Mouse (Mus musculus): ENCODE measurements around the gene Mtx1. TPM values are rescaled to one million over a fixed set of nuclear protein-coding genes. Genes with fewer than 3 reads are reported as not detected.
"Not testable (repeated sequence)": the region's sequence is repeated elsewhere in the genome, so short reads cannot be mapped to it uniquely, and the experiment has no call there.

Gene Mtx1
- total RNA-seq, 4 experiments from 2014 or later: 32.0 to 44.5 (median 38.3) TPM

DNA sequence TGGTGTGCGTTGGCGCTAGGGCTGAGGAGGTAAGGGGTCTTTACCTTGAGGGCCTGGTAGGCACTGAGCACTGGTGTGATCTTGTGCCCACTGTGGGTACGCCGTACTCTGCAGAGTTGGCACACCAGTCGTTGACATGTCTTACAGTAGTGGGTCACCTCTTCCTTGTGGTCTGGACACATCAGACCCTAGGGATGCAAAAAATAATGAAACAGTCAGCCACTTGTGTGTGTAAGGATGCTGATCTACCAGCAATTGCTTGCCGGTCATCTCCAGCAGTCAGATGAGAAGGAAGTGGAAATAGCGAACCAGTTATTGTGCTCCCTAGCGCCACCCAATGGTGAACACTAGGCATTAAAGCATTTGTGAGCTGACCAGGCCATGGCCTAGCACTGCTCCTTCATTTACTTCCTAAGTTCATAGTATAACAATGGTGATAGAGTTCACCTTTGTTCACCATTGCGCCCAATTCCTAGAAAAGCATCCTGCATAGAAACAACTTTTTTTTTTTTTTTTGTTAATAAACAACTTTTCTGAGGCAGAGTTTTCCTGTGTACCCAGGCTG, 15.5 kb upstream of the Mtx1 start:
- no peak for DNase-seq (ENCODE audit: low spot score in 2 of 2)

DNA sequence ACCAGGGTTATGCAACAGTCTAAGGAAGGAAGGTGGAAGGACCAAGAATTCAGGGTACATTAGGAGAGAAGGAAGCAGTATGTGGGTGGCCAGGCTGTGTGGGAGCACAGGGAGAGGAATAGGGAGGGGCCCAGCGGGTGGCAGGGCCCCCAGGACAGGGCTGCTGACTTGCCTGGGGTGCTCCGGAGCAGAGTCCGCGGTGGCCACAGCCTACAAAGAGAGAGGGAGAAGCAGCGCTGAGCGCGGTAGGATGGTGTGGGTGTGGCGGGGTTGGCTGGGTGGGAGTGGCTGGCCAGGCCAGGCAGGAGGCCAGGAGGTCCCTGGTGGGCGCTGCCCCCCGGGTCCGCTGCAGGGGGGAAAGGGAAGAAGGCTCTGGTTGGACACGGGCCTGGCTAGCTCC, 11.6 kb upstream of the Mtx1 start:
- DNase-seq (ENCODE audit: low spot score in 2 of 2): no peak

DNA sequence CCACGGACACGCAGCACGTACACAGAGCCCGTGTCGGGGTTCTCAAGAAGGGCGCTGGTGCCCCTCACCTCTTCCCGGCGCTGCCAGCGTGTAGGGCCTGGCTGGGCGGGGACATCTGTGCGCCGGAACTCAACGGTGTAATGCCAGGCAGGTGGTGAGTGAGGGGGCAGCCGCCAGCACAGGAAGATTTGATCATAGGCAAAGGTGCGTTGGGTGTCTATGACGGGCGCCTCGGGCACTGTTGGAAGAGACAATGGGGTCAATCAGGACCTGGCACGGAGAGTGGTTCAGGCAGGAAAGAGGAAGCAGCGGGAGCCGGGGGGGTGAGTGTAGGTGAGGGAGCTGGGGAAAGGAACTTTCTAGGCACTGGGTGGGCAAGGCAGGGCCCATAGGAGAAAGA, 10.8 kb upstream of the Mtx1 start:
- DNase-seq (ENCODE audit: low spot score in 2 of 2): no peak

DNA sequence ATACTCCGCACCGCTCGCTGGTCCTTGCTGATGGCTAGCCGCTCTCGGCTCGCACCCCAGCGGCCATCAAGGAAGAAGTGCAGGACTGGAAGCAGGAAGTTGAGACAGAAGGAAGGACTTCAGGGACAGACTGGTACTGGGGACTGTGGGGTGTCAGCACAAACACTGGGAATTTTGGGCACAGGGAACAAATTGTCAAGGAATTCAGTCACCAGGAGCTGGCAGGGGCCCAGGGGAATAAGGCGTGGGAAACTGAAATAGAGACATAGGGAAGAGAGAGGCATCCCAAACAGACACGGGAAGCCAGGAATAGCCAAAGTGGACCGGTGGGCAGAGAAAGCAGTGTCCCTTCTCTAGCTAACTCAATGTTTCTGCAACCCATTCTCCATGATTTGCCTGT, 9.6 kb upstream of the Mtx1 start:
- DNase-seq (ENCODE audit: low spot score in 2 of 2): no peak

DNA sequence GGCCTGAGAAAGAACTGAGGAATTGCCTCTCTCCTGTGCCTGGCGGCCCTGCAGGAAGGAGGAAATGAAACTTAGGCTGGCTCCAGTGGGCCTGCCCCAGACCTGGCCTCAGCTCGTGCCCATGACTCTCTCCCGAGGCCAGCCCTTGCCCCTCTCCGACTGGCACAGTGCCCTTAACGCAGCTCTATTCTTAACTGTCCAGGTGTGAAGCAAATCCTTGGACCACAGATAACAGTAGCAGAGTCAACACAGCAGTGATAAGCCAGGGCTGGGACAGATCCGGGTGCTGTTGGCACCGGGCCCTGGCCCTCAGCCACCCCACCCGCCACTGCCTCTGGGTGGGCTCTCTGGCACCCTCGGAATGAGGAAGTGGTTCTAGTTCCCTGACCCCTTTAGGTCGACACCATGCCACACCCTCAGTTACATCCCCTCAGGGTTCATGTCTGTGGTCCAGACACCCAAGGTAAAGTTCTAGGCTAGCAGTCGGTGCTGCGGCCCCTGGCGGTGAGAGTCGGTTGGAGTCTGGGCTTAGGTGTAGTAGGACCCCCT, 6.7 kb upstream of the Mtx1 start:
- DNase-seq (ENCODE audit: low spot score in 2 of 2): no peak

DNA sequence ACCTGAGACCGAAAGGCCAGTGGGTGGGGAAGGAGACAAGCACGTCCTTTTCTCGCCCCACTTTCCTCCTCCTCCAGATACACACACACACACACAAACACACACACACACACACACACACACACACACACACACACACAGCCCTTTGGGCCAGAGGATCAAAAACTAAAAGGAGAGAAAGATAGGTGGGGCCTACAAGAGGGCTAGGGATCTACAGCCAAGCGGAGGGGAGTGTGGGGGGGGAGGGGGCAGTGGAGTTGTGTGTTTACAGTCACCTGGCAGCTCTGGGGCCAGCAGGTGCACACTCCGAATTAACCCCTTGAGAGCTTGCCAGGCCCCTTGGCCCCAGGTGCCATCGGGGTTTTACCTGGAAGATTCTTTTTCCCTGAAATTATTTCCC, 5.7 kb upstream of the Mtx1 start:
- DNase-seq (ENCODE audit: low spot score in 2 of 2): no peak

DNA sequence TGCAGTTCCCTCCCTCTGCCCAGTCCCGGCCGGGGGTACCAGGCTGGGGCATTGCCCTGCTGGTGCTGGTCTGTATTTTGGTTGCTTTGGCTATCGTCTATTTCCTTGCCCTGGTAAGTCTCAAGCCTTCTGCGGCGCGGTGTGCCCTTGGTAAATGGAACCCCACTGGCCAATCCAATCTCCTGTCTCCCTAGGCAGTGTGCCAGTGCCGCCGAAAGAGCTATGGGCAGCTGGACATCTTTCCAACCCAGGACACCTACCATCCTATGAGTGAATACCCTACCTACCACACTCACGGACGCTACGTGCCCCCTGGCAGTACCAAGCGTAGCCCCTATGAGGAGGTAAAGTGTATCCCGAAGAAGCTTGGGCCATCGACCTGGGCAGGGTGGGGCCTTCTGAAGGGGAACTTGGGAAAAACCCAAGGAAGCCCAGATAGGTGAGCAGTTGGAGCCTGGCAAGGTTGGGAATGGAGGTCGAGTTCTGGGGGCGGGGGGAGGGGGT, 4.9 kb upstream of the Mtx1 start:
- DNase-seq (ENCODE audit: low spot score in 2 of 2): no peak

DNA sequence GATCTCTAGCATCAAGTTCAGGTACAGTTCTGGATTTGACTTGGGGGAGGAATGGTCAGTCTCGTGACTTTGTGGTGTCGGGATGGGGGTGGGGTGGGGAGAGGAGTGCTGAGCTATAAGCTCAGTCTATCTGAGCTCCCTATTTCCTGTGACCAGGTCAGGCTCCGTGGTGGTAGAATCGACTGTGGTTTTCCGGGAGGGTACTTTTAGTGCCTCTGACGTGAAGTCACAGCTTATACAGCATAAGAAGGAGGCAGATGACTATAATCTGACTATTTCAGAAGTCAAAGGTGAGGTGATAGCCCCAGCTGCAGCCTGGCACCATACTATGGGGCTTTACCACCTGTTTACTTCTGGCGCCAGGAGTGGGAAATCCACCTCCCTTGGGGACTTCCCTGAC, 4.5 kb upstream of the Mtx1 start:
- no peak for DNase-seq (ENCODE audit: low spot score in 2 of 2)

DNA sequence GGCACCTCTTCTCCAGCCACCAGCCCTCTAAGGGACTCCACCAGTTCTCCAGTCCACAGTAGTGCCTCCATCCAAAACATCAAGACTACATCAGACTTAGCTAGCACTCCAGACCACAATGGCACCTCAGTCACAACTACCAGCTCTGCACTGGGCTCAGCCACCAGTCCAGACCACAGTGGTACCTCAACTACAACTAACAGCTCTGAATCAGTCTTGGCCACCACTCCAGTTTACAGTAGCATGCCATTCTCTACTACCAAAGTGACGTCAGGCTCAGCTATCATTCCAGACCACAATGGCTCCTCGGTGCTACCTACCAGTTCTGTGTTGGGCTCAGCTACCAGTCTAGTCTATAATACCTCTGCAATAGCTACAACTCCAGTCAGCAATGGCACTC, 3.7 kb upstream of the Mtx1 start:
- DNase-seq (ENCODE audit: low spot score in 2 of 2): no peak

DNA sequence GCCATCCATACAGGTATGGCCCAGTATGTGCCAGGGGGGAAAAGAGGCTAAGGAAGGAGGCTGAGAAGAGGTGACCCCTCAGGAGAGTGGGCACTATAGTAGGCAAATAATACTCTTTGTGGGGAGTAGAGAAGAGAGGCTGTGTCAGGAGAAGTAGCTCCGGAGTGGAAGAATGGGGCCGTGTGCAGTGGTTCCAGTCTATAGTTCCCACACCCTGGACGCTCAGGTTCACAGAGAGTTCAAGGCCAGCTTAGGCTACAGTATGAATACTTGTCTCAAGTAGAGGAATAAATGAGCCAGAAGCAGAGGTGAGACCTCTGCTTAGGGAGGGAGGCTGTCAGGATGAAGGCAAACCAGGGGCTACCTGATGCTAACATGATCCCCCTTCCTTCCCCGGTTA, 2.4 kb upstream of the Mtx1 start:
- DNase-seq (ENCODE audit: low spot score in 2 of 2): no peak

DNA sequence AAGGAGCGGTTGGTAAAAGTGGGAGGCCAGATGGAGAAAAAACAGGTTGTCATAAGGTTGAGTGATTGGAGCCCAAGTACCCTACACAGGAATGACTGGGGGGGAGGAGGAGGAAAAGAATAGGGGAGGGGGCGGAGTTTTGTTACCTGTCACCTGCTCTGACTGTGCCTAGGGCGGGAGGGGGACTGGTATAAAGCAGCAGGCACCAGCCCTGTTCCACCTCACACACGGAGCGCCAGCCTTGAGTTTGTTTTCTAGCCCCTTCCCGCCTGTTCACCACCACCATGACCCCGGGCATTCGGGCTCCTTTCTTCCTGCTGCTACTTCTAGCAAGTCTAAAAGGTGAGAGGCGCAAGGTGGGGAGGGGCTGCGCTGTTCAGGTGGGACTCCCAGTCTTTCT, 1.9 kb upstream of the Mtx1 start, which contains the start of gene Muc1:
Muc1 (plus strand) TSS at position 222 of the 400 bp plus-strand sequence.
- no peak for DNase-seq (ENCODE audit: low spot score in 2 of 2)

DNA sequence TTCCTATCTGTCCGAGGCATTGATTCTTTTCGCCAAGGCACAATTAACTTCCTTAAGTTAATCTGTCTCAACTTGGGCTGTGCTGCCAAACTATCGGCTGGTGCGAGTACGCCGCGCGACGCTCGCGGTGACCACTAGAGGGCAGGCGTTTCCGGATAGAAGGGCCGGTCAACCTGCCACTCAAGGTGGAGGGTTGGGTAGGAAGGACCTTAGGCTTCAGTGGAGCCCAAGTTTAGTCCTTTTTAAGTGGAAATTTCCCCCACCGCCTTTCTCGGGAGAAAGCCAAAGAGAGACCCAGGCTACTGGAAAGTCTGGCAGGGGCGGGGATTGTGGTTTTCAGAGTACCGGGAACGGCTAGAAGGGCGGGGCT, 1.3 kb upstream of the Mtx1 start:
- peak; percentile 79 to 81 for DNase-seq (ENCODE audit: low spot score in 2 of 2)

DNA sequence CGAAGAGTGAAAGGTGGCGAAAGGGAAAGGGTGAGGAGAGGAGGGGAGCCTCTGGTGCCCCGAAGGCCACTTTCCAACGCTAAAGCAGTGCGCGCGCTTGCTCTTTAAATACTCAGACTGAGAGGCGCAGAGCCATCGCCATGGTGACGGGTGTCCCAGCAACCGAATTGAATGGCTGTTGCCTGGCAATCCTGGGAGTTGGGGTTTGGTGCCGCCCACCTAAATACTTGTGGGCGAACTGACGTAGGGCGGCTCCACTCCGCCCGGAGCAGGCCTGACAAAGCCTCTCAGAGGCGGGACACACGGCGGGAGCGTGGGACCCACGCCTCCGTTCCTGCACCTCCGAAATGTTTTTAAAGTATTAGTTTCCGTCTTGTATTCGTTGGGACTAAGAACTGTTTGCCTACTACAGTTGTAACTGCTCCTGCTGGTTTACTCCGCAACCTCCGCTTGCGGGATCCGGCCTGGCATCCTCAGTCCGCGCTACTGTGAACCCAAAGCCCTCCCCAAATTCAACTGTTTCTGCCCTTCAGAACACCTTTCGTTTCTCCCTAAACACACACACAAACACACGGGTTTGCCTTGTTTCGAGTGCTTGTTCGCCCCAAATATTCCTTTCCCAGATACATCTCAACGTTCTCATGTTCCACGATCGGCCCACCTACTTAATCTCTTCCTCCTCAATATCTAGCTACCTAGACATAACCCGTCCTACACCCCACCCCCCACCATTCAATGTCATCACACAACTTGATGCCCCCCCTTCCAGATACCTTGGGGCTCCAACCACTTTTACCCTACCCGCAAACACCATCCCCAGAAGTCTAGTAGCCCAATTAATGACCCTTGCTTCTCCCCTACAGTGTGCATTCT, 655 bp upstream of the Mtx1 start:
- DNase-seq (ENCODE audit: low spot score in 2 of 2): peak in 1 of 2 experiments; percentile 62

DNA sequence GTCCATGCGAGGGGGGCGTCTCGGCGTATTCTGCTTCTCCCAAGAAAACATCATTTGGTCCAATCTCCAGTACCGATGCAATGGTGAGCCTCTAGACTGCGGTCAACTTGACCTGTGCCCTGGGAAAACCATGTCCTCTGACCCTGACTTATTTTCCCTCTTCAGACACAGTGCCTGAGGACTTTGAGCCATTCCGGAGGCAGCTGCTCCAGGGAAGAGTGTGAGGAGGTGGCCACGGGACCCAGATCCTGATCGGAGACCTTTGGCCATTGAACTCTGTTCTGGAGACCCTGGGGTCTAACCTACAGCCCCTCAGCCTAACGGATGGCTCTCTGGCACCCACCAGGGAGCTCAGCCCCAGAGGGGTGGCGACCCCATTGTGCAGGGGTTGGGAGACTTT, 527 bp downstream of the Mtx1 start:
- no peak for DNase-seq (ENCODE audit: low spot score in 2 of 2)

DNA sequence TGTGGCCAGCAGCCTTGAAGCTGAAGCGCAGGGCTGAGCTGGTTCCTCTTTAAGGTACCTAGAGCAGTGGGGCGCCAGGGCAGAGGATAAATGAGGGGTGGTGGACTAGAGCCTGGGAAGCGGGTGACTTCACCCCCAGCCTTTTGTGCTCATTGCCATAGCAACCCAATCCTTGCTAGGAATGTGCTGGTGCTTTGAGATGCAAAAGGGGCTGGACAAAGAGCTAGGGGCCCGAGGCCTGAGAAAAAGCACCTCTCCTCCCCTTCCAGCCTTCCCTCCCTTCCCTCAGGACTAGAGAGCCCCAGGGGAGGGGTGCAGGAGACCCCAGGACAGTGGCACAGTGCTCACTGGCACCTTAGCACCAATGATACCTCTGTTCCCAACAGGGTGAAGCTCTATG, 970 bp downstream of the Mtx1 start:
- DNase-seq (ENCODE audit: low spot score in 2 of 2): no peak

DNA sequence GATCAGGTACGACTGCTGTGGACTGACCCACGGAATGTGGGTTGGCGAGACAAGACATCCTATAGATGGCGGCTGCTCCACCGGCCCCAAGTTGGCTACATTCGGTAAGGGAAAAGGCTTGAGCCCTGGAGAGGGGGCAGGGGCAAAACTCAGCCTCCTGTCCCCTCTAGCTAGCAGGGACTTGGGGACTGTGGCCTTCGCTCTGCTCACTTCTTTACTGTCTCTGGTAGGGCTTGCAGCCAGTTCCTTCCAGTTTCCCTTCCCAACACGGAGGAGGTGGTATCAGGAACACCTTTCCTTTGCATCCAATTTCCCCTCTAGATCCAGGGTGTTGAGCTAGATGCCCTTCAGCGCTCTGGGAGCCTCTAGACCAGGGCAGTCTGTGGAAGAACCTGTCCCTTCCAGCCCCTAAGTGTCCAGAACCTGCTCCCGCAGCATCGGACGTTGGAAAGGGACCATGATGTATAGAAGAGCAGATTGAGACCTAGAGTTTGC, 1.5 kb downstream of the Mtx1 start:
- no peak for DNase-seq (ENCODE audit: low spot score in 2 of 2)

DNA sequence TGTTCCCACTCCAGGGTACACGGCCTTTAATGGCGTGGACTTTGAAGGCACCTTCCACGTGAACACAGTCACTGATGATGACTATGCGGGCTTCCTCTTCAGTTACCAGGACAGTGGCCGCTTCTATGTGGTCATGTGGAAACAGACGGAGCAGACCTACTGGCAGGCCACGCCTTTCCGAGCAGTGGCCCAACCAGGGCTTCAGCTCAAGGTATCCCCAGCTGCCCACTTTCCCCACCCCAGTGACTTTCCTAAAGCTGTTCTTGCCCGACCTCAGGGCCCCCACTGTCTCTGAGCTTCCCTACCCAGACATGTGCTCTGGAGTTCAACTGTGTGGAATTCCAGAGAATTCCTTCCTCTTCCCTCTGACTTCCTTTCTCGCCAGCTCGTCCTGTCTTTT, 2.1 kb downstream of the Mtx1 start:
- no peak for DNase-seq (ENCODE audit: low spot score in 2 of 2)

DNA sequence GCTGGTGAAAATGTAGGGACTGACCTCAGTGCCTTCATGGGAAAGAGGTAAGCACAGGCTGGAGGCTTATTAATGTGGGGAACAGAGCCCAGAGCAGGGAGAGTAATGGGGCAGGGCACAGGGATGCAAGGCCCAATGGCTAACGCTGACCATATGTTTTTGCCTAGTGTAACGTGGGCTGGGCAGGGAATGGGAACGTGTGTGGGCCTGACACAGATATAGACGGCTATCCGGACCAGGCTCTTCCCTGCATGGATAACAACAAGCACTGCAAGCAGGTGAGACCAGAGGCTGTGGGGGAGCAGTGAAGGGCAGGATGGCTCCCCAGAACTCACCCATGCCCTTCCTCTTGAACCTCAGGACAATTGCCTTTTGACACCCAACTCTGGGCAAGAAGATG, 5.7 kb downstream of the Mtx1 start:
- DNase-seq (ENCODE audit: low spot score in 2 of 2): no peak

DNA sequence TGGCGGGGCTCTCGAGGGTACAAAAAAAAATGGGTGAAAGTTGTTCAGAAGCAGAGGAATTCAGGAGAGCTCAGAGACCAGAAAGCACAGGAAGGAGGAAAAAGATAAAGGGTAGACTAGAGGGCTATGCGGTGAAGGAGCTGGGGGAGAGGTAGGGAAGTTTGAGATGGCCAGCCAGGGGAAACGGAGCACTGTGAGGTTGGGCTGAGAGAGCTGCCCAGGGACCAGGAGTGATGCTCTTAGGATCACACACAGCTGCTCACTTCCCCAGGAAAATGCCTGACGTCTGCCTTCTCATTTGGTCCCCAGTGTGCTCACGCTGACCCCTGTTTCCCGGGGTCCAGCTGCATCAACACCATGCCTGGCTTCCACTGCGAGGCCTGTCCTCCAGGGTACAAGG, 7.3 kb downstream of the Mtx1 start:
- no peak for DNase-seq (ENCODE audit: low spot score in 2 of 2)

DNA sequence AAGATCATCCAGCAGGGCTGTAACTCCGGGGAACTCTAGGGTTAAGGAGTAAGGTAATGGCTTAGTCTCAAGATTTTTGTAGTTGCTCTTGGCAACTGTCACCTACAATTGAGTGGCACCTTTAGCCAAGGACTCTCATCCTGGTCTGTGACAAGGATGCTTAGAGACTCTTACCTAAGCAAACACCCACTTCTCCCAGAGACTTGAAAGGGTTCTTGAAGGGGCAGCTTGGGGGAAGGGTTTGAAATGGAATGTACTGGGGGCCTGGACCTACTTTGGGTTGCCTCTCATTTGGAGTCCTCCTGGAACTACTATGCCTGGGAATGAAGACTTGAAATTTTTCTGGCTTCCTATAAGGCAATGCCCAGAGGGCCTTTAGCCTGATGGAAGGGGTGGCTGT, 8.6 kb downstream of the Mtx1 start:
- no peak for DNase-seq (ENCODE audit: low spot score in 2 of 2)

DNA sequence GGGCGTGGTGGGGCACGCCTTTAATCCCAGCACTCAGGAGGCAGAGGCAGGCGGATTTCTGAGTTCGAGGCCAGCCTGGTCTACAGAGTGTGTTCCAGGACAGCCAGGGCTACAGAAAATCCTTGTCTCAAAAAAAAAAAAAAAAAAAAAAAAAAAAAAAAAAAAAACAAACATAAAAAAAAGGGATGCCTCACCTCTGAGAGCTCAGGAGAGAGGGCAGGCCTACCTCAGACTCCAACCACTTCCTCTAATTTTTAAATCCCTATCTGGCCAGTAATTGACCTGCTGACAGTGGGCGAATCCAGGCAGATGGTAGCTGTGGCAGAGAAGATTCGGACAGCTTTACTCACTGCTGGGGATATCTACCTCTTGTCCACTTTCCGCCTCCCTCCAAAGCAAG, 10.5 kb downstream of the Mtx1 start:
- not testable (repeated sequence) for DNase-seq (ENCODE audit: low spot score in 2 of 2)

DNA sequence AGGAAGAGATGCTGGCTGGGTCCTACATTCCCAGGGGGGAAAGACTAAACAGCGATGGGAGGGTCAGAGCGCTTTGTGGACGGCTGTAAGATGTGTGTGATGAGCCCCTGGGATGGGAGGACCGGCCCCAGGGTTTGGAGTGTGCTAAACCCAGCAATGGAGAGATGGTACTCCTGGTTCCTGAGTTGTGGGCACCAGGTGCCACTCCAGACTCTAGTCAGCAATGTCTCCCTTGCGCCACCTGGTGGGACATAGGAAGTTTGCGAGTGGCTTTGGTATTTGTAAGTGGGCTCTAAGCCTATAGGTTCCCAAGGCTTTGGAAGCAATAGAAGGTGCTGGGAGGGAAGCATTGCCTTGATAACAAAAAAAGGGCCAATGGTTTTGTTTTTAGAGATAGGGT, 11.0 kb downstream of the Mtx1 start:
- DNase-seq (ENCODE audit: low spot score in 2 of 2): peak; percentile 78 to 82
